Mouse (Mus musculus): ENCODE measurements around the gene Bpi. TPM values are rescaled to one million over a fixed set of nuclear protein-coding genes. Genes with fewer than 3 reads are reported as not detected.

Bpi gene
- not detected in 2 replicates for polyA plus RNA-seq (2021; fragmentation: Nextera tagmentation)
- long read RNA-seq, experiment 1: 0 reads
- long read RNA-seq, experiment 2: 0 reads

DNA sequence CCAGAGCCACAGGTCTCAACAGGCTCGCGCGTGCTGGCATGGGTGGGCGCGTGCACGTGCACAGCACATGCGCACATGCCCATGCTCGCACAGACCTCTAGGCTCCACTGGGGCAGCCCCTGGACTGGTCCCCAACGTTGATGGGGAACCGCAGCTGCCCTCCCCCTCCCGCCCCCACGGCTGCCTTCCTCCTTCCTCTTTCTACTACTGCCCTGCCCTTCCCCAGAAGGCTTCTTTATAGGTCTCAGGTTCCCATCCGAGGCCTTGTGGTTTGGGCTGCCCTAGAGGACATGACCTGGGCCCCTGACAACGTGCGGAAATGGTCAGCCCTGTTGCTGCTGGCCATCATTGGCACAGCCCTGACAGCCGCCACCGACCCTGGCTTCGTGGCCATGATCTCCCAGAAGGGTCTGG is at the start of gene Bpi:
Bpi (plus strand) TSS at position 90 of the 414 bp plus-strand sequence.

DNA sequence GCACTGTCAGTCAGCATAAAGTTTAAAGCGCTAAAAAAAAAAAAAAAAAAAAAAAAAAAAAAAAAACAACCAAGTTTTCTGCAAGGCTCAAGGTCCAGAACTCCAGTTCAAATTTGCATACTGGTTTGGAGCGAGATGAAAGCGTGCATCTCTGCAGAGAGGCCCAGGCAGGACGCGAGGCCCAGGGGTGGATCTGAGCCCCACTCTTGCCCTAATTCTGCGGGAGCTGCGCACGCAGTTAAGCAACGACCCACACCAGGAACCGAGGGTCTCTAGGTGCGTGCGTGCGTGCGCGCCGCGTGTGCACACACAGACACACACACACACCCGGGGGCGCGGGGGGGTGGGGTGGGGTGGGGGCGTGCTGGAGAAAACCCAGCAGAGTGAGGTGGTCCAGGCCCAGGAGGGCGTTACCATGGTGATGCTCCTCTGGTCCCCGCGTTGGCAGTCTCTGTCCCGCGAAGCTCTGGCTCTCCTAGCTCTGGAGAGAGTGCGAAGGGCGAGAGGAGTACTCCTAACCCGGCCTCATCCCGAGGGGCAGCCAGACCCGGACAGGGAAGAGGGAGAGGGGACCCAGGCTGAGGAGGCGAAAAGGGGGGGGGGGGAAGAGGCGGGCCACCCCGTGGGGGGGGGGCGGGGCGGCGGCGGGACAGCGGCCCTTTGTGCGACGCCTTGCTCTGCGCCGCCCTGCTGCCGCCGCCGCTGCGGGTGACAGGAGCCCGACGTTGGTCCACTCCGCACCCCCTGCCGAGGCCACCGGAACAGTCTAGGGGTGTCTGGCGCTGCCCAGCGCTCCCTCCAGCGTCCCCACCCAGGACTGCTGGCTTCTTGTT is 29.0 kb upstream of the Bpi start, which contains the start of gene D630003M21Rik:
D630003M21Rik (minus strand) TSS at position 553 of the 833 bp plus-strand sequence.

DNA sequence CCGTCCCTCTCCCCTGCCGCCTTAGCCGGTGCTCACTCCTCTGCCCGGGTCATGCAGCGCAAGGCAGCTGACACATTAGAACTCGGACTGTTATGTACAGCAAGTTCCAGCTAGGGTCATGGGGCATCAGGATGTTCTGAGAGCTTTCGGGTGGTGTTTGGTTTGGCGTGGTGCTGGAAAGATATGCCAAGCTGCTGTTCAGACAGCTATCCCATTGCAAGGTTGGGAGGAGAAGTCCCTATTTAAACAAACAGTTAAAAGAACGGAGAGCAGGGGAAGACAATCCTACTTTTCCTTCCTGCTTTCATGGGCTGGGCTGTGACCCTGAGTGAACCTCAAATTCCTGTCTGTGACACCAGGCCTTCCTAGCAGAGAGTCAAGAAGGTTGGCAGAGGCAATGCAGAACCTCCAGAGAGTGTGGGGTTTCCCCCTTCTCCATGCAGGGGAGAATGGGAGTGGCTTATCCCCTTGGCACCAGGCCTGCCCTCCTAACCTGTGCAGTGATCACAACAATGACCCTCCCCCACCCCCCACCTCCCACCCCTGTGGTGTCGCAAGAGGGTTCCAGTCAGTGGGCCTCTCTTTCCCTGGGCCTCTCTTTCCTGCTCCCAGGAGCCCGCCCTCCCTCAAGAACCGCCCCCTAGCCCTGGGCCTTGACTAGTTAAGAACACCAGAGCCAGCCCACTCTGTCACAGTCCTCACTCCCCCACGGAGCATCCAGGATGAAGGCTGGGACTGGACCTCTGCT is 48.2 kb downstream of the Bpi start, which contains the start of gene Lbp:
Lbp (plus strand) TSS at position 546 of the 748 bp plus-strand sequence.

Small RNA genes lying within 50 kb of the gene (microRNA-seq; reads per million reads assigned to microRNA genes)
- gene Mir7685: not detected

Other genes starting within 250 kb of the Bpi start
- 6.8 and 7.4 TPM in 2 replicates for gene Tti1, start 229.7 kb upstream of the Bpi start, polyA plus RNA-seq (2021; fragmentation: Nextera tagmentation)
- gene Rprd1b, start 229.6 kb upstream of the Bpi start, polyA plus RNA-seq (2021; fragmentation: Nextera tagmentation): 21.7 TPM in 2 replicates
- 3.9 and 5.2 TPM in 2 replicates for gene Tgm2, start 111.7 kb upstream of the Bpi start, polyA plus RNA-seq (2021; fragmentation: Nextera tagmentation)
- 1.4 and 1.8 TPM in 2 replicates for gene D630003M21Rik, start 28.9 kb upstream of the Bpi start, polyA plus RNA-seq (2021; fragmentation: Nextera tagmentation)
- 4.2 and 20.3 TPM in 2 replicates for gene Lbp, start 48.4 kb downstream of the Bpi start, polyA plus RNA-seq (2021; fragmentation: Nextera tagmentation)
- 17.3 and 17.7 TPM in 2 replicates for gene Snhg11, start 117.5 kb downstream of the Bpi start, polyA plus RNA-seq (2021; fragmentation: Nextera tagmentation)
- gene Ralgapb, start 151.8 kb downstream of the Bpi start, polyA plus RNA-seq (2021; fragmentation: Nextera tagmentation): 7.4 and 7.5 TPM in 2 replicates
- gene Adig, start 244.5 kb downstream of the Bpi start, polyA plus RNA-seq (2021; fragmentation: Nextera tagmentation): not detected in 2 replicates